Mouse (Mus musculus): ENCODE measurements around the gene Ddx46. TPM values are rescaled to one million over a fixed set of nuclear protein-coding genes. Genes with fewer than 3 reads are reported as not detected.
"Not testable (repeated sequence)": the region's sequence is repeated elsewhere in the genome, so short reads cannot be mapped to it uniquely, and the experiment has no call there.

Gene Ddx46
- polyA plus RNA-seq, 1 experiment from 2014 or later = 21.4 TPM

DNA sequence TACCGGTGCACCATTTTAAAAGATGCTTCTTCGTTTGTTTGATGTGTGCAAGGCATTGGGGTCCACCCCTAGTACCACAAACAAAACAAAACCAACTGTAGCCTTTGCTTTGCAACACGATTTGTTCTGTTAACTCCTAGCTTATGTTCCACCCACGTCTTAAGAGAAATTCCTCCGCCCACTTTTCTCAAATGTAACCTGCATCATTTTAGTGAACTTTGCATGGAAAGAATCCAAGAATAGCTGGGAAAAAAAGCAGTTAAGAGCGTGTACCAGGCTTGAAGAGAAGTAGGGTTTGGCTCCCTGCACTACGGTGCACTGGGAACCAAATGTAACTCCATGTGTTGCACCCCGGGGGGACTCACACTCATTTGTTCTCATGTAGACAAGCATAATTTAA is 59.3 kb downstream of the Ddx46 start:
- H3K9me3 ChIP-seq (replicated peaks; ENCODE audit: control insufficient read depth, low read length) = no peaks in the 10 kb centered on the region
- no peaks in the 10 kb centered on the region for H3K27me3 ChIP-seq (ENCODE audit: control insufficient read depth, insufficient read depth, low read length)
- peak overlapping the region; percentile 92 for H3K27ac ChIP-seq (ENCODE audit: low read length)
- H3K36me3 ChIP-seq (ENCODE audit: control insufficient read depth, insufficient read depth) = peaks cover 5% of the 10 kb centered on the region
- H3K9ac ChIP-seq (ENCODE audit: low read length) = peak overlapping the region; percentile 96
- WGBS = 10% methylated on average over 8 of the region's 8 CpGs
- ATAC-seq (replicated peaks; ENCODE audit: extremely low read depth, insufficient read depth, low FRiP score) = no peak
- H3K4me1 ChIP-seq (ENCODE audit: control insufficient read depth, insufficient read depth, low read length) = peaks cover 27% of the 10 kb centered on the region
- peak overlapping the region; percentile 86 for H3K4me2 ChIP-seq (ENCODE audit: low read depth, low read length)
- H3K4me3 ChIP-seq (ENCODE audit: low read length) = peak overlapping the region; percentile 76

GRCm38 (mm10) chr13:55695989-55696388 is 61.2 kb downstream of the Ddx46 start:
- WGBS = no CpG with 5 or more reads among the region's 3 CpGs
- not testable (repeated sequence) for H3K27ac ChIP-seq (ENCODE audit: low read length); H3K9me3 ChIP-seq (replicated peaks; ENCODE audit: control insufficient read depth, low read length); H3K27me3 ChIP-seq (ENCODE audit: control insufficient read depth, insufficient read depth, low read length); H3K4me3 ChIP-seq (ENCODE audit: low read length); ATAC-seq (replicated peaks; ENCODE audit: extremely low read depth, insufficient read depth, low FRiP score); H3K4me2 ChIP-seq (ENCODE audit: low read depth, low read length); H3K9ac ChIP-seq (ENCODE audit: low read length)
- peaks cover 22% of the 10 kb centered on the region for H3K36me3 ChIP-seq (ENCODE audit: control insufficient read depth, insufficient read depth)
- peaks cover 27% of the 10 kb centered on the region for H3K4me1 ChIP-seq (ENCODE audit: control insufficient read depth, insufficient read depth, low read length)

GRCm38 (mm10) chr13:55704301-55704700 is 69.5 kb downstream of the Ddx46 start:
- WGBS = 84% methylated on average over 4 of the region's 4 CpGs
- no peak overlapping the region for H3K4me2 ChIP-seq (ENCODE audit: low read depth, low read length)
- no peak overlapping the region for H3K27ac ChIP-seq (ENCODE audit: low read length)
- peaks cover 5% of the 10 kb centered on the region for H3K9me3 ChIP-seq (replicated peaks; ENCODE audit: control insufficient read depth, low read length)
- no peak overlapping the region for H3K9ac ChIP-seq (ENCODE audit: low read length)
- H3K4me1 ChIP-seq (ENCODE audit: control insufficient read depth, insufficient read depth, low read length) = peaks cover 2% of the 10 kb centered on the region; the same call in 1 of the 2 replicates
- ATAC-seq (replicated peaks; ENCODE audit: extremely low read depth, insufficient read depth, low FRiP score) = no peak
- no peak overlapping the region for H3K4me3 ChIP-seq (ENCODE audit: low read length)
- H3K27me3 ChIP-seq (ENCODE audit: control insufficient read depth, insufficient read depth, low read length) = no peaks in the 10 kb centered on the region
- H3K36me3 ChIP-seq (ENCODE audit: control insufficient read depth, insufficient read depth) = peaks cover 34% of the 10 kb centered on the region

DNA sequence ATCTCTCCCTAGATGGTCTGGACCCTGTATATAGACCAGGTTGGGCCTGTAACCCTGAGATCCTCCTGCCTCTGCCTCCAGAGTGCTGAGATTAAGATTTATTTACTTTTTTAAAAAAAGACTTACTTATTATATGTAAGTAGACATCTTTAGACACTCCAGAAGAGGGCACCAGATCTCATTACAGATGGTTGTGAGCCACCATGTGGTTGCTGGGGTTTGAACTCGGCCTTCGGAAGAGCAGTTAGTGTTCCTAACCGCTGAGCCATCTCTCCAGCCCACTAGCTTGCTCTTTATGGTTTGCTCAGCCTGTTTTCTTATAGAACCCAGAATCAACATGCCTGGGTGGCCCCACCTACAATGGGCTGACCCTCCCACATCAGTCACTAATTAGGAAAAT is 78.0 kb downstream of the Ddx46 start:
- H3K27me3 ChIP-seq (ENCODE audit: control insufficient read depth, insufficient read depth, low read length) = no peaks in the 10 kb centered on the region
- 0 out of 2 replicates have a peak, but pooled peaks cover 1% of the 10 kb centered on the region for H3K36me3 ChIP-seq (ENCODE audit: control insufficient read depth, insufficient read depth)
- no peaks in the 10 kb centered on the region for H3K9me3 ChIP-seq (replicated peaks; ENCODE audit: control insufficient read depth, low read length)
- ATAC-seq (replicated peaks; ENCODE audit: extremely low read depth, insufficient read depth, low FRiP score) = no peak
- peaks cover 8% of the 10 kb centered on the region for H3K4me1 ChIP-seq (ENCODE audit: control insufficient read depth, insufficient read depth, low read length)
- 94% methylated on average over 3 of the region's 3 CpGs for WGBS
- H3K4me3 ChIP-seq (ENCODE audit: low read length) = no peak overlapping the region
- H3K27ac ChIP-seq (ENCODE audit: low read length) = no peak overlapping the region
- no peak overlapping the region for H3K9ac ChIP-seq (ENCODE audit: low read length)
- H3K4me2 ChIP-seq (ENCODE audit: low read depth, low read length) = no peak overlapping the region

DNA sequence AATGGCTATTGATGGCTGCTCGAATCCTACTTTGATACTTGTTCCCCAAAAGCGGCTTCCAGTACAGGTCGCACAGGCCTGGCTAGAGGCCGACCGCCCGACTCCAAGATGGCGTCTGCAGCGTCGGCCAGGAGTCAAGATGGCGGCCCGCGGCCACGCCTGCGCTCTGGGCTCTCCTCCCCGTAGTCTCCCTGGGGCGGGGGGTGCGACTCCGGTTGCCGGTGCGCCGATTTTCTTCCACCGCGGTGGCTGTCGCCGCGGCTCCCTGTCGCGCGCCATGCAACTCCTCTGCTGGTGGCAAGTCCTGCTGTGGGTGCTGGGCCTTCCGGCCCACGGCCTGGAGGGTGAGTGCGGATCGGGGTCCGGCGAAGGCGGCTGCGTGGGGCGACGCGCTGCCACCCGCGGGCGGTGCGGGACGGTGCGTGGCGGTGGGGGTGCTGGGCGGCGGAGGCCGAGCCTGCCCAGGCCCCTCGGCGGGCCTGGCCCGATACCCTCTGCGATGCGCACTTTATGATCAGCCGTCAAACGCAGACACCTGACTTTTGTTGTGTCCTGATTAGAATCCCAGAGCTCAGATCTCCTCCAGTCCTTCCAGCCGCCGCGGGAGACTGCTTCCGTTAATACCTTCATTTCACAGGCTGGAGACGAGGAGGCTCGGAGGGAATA is 79.8 kb downstream of the Ddx46 start, which contains the start of gene Txndc15:
Gene Txndc15 (plus strand): TSS at position 150 of the 666 bp plus-strand sequence.
- Histone ChIP-seq H3K9me3 (replicated peaks; ENCODE audit: control insufficient read depth, low read length) (no peaks in the 10 kb centered on the region), H3K27ac (ENCODE audit: low read length) (peak within 1 kb of the TSS; percentile 88)
- under 1% methylated on average over 63 of the region's 63 CpGs for WGBS

GRCm38 (mm10) chr13:55715167-55715512 is 80.3 kb downstream of the Ddx46 start:
- Histone ChIP-seq H3K4me3 (ENCODE audit: low read length) (peak overlapping the region; percentile 84), H3K9me3 (replicated peaks; ENCODE audit: control insufficient read depth, low read length) (no peaks in the 10 kb centered on the region), H3K36me3 (ENCODE audit: control insufficient read depth, insufficient read depth) (peaks cover 21% of the 10 kb centered on the region), H3K27ac (ENCODE audit: low read length) (peak overlapping the region; percentile 88), H3K9ac (ENCODE audit: low read length) (peak overlapping the region; percentile 98), H3K4me1 (ENCODE audit: control insufficient read depth, insufficient read depth, low read length) (peaks cover 6% of the 10 kb centered on the region), H3K4me2 (ENCODE audit: low read depth, low read length) (peak overlapping the region; percentile 81), H3K27me3 (ENCODE audit: control insufficient read depth, insufficient read depth, low read length) (no peaks in the 10 kb centered on the region)
- WGBS = 2% methylated on average over 5 of the region's 5 CpGs
- ATAC-seq (replicated peaks; ENCODE audit: extremely low read depth, insufficient read depth, low FRiP score) = no peak

More for the DNA sequence above, 79.8 kb downstream of the Ddx46 start, which contains the start of gene Txndc15:
- Histone ChIP-seq H3K36me3 (ENCODE audit: control insufficient read depth, insufficient read depth) (peaks cover 17% of the 10 kb centered on the region), H3K4me1 (ENCODE audit: control insufficient read depth, insufficient read depth, low read length) (peaks cover 6% of the 10 kb centered on the region), H3K4me3 (ENCODE audit: low read length) (peak within 1 kb of the TSS; percentile 84), H3K4me2 (ENCODE audit: low read depth, low read length) (peak within 1 kb of the TSS; percentile 81), H3K9ac (ENCODE audit: low read length) (peak within 1 kb of the TSS; percentile 98), H3K27me3 (ENCODE audit: control insufficient read depth, insufficient read depth, low read length) (no peaks in the 10 kb centered on the region)
- ATAC-seq (replicated peaks; ENCODE audit: extremely low read depth, insufficient read depth, low FRiP score) = peak; percentile 89

- H3K27me3 ChIP-seq (ENCODE audit: control insufficient read depth, insufficient read depth, low read length) = no peaks in the 10 kb centered on the region
- H3K9me3 ChIP-seq (replicated peaks; ENCODE audit: control insufficient read depth, low read length) = no peaks in the 10 kb centered on the region
- peak overlapping the region; percentile 81; the same call in 1 of the 2 replicates for H3K4me2 ChIP-seq (ENCODE audit: low read depth, low read length)
- WGBS = 85% methylated on average over 7 of the region's 7 CpGs
- H3K4me1 ChIP-seq (ENCODE audit: control insufficient read depth, insufficient read depth, low read length) = peaks cover 6% of the 10 kb centered on the region
- no peak overlapping the region for H3K27ac ChIP-seq (ENCODE audit: low read length)
- ATAC-seq (replicated peaks; ENCODE audit: extremely low read depth, insufficient read depth, low FRiP score) = no peak
- H3K9ac ChIP-seq (ENCODE audit: low read length) = no peak overlapping the region; the same call in 1 of the 2 replicates
- peaks cover 23% of the 10 kb centered on the region for H3K36me3 ChIP-seq (ENCODE audit: control insufficient read depth, insufficient read depth)
- no peak overlapping the region; the same call in 1 of the 2 replicates for H3K4me3 ChIP-seq (ENCODE audit: low read length)
Measured at GRCm38 (mm10) chr13:55715908-55716510, 81.2 kb downstream of the Ddx46 start.

DNA sequence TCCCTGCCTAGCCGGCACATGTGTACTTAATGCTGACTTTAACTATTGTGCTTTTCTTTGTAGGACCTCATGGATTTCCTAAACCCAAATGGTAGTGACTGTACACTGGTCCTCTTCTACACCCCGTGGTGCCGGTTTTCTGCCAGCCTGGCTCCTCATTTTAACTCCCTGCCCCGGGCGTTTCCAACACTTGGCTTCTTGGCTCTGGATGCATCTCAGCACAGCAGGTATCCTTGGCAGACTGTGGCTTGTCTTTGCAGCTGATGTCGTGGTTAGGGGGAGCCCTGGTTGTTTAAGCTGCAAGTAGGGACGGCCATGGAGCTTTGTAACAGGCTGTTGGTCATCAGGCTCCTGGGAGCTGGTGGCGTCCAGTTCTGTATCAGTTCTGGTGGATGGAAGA is 86.7 kb downstream of the Ddx46 start:
- no peak overlapping the region for H3K4me2 ChIP-seq (ENCODE audit: low read depth, low read length)
- H3K36me3 ChIP-seq (ENCODE audit: control insufficient read depth, insufficient read depth) = peaks cover 40% of the 10 kb centered on the region
- no peak overlapping the region for H3K27ac ChIP-seq (ENCODE audit: low read length)
- no peaks in the 10 kb centered on the region for H3K9me3 ChIP-seq (replicated peaks; ENCODE audit: control insufficient read depth, low read length)
- H3K9ac ChIP-seq (ENCODE audit: low read length) = no peak overlapping the region
- no peaks in the 10 kb centered on the region for H3K4me1 ChIP-seq (ENCODE audit: control insufficient read depth, insufficient read depth, low read length)
- H3K27me3 ChIP-seq (ENCODE audit: control insufficient read depth, insufficient read depth, low read length) = no peaks in the 10 kb centered on the region
- no peak overlapping the region for H3K4me3 ChIP-seq (ENCODE audit: low read length)
- no peak for ATAC-seq (replicated peaks; ENCODE audit: extremely low read depth, insufficient read depth, low FRiP score)
- WGBS = 75% methylated on average over 8 of the region's 8 CpGs

DNA sequence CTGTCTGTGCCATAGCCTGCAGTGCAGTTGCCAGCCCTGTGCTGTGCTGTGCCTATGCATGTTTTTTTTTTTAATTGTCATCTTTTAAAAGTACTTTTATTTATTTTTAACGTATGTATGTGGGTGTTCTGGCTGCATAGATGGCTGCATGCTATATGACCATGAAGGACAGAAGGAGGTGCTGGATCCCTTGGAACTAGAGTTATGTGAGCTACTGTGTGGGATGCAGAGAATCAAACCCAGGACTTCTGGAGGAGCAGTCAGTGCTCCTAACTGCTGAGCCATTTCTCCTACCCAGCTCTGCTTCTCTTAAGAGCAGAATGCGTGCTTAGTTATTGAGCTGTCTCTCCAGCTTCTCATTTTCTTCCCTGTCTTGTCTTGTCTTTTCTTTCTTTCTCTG is 87.2 kb downstream of the Ddx46 start:
- Histone ChIP-seq H3K4me2 (ENCODE audit: low read depth, low read length) (no peak overlapping the region), H3K4me1 (ENCODE audit: control insufficient read depth, insufficient read depth, low read length) (no peaks in the 10 kb centered on the region), H3K9ac (ENCODE audit: low read length) (no peak overlapping the region), H3K4me3 (ENCODE audit: low read length) (no peak overlapping the region), H3K27ac (ENCODE audit: low read length) (no peak overlapping the region), H3K9me3 (replicated peaks; ENCODE audit: control insufficient read depth, low read length) (no peaks in the 10 kb centered on the region), H3K36me3 (ENCODE audit: control insufficient read depth, insufficient read depth) (peaks cover 40% of the 10 kb centered on the region), H3K27me3 (ENCODE audit: control insufficient read depth, insufficient read depth, low read length) (no peaks in the 10 kb centered on the region)
- WGBS = 83% methylated on average over 2 of the region's 2 CpGs
- no peak for ATAC-seq (replicated peaks; ENCODE audit: extremely low read depth, insufficient read depth, low FRiP score)
